Mouse (Mus musculus): Measurements from ENCODE around the gene Cnga4. TPM values are rescaled to one million over a fixed set of nuclear protein-coding genes. Genes with fewer than 3 reads are reported as not detected.
A peak's percentile ranks its signal among the peaks of the same experiment; 100 is the strongest.
"Not testable (repeated sequence)": the region's sequence is repeated elsewhere in the genome, so short reads cannot be mapped to it uniquely, and the experiment has no call there.

Gene Cnga4
- polyA plus RNA-seq, 1 experiment from 2014 or later, result 0.11 TPM

- Histone ChIP-seq H3K9me3 (ENCODE audit: control insufficient read depth, low read length) (no peaks in the 10 kb centered on the region), H3K4me2 (ENCODE audit: low read length) (peak overlapping the region; percentile 76), H3K27ac (replicated peaks; ENCODE audit: low read depth, low read length) (peak overlapping the region; percentile 64), H3K4me3 (replicated peaks; ENCODE audit: low read depth, low read length) (peak overlapping the region; percentile 80), H3K27me3 (ENCODE audit: control insufficient read depth, insufficient read depth, low read length) (no peaks in the 10 kb centered on the region), H3K9ac (replicated peaks; ENCODE audit: low read length) (peak overlapping the region; percentile 84), H3K4me1 (ENCODE audit: control insufficient read depth, insufficient read depth, low read length) (peaks cover 6% of the 10 kb centered on the region), H3K36me3 (ENCODE audit: control insufficient read depth, insufficient read depth, low read length) (peaks cover 10% of the 10 kb centered on the region)
- 2% methylated on average over 25 of the region's 25 CpGs for WGBS
- ATAC-seq (ENCODE audit: low FRiP score, low TSS enrichment), result no peak
- peak; percentile 17 for DNase-seq
Measured at GRCm38 (mm10) chr7:105399058-105399934, 5.1 kb upstream of the Cnga4 start.

GRCm38 (mm10) chr7:105399935-105400624 lies 4.3 kb upstream of the Cnga4 start, which contains the start of gene Fam160a2:
Fam160a2 (minus strand) TSS chr7:105400054.
- Histone ChIP-seq H3K9me3 (ENCODE audit: control insufficient read depth, low read length) (no peaks in the 10 kb centered on the region), H3K4me1 (ENCODE audit: control insufficient read depth, insufficient read depth, low read length) (peaks cover 6% of the 10 kb centered on the region), H3K4me2 (ENCODE audit: low read length) (peak within 1 kb of the TSS; percentile 76), H3K9ac (replicated peaks; ENCODE audit: low read length) (peak within 1 kb of the TSS; percentile 84), H3K36me3 (ENCODE audit: control insufficient read depth, insufficient read depth, low read length) (peaks cover 7% of the 10 kb centered on the region; the same call in 1 of the 2 replicates), H3K27ac (replicated peaks; ENCODE audit: low read depth, low read length) (peak within 1 kb of the TSS; percentile 79), H3K4me3 (replicated peaks; ENCODE audit: low read depth, low read length) (peak within 1 kb of the TSS; percentile 80), H3K27me3 (ENCODE audit: control insufficient read depth, insufficient read depth, low read length) (no peaks in the 10 kb centered on the region)
- DNase-seq (peak; percentile 100), ATAC-seq (ENCODE audit: low FRiP score, low TSS enrichment) (peak; percentile 99)
- WGBS, result under 1% methylated on average over 55 of the region's 55 CpGs

DNA sequence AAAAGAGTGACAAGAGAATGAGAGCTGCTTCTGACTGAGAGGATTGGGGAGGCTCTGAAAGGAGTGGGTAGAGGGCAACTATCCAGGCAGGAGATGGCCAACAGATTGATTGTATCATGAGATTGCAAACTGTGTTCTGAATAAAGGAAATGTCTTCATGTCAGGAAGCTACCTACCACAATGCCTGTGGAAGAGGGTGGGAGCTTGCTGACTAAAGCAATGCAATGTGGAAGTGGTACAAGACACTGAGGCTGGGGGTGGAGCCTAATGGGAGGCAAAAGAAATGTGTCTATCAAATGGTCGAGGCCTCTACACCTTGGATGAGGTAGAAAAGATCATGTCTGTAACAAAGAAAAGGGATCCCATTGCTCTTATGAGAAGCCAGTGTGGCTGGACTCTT lies 2.0 kb downstream of the Cnga4 start:
- Histone ChIP-seq H3K36me3 (ENCODE audit: control insufficient read depth, insufficient read depth, low read length) (no peaks in the 10 kb centered on the region), H3K4me1 (ENCODE audit: control insufficient read depth, insufficient read depth, low read length) (no peaks in the 10 kb centered on the region), H3K27ac (replicated peaks; ENCODE audit: low read depth, low read length) (no peak overlapping the region), H3K9ac (replicated peaks; ENCODE audit: low read length) (no peak overlapping the region), H3K4me2 (ENCODE audit: low read length) (no peak overlapping the region), H3K9me3 (ENCODE audit: control insufficient read depth, low read length) (no peaks in the 10 kb centered on the region), H3K4me3 (replicated peaks; ENCODE audit: low read depth, low read length) (no peak overlapping the region), H3K27me3 (ENCODE audit: control insufficient read depth, insufficient read depth, low read length) (no peaks in the 10 kb centered on the region)
- ATAC-seq (ENCODE audit: low FRiP score, low TSS enrichment), result no peak
- 66% methylated on average over 1 of the region's 1 CpGs for WGBS
- no peak for DNase-seq

DNA sequence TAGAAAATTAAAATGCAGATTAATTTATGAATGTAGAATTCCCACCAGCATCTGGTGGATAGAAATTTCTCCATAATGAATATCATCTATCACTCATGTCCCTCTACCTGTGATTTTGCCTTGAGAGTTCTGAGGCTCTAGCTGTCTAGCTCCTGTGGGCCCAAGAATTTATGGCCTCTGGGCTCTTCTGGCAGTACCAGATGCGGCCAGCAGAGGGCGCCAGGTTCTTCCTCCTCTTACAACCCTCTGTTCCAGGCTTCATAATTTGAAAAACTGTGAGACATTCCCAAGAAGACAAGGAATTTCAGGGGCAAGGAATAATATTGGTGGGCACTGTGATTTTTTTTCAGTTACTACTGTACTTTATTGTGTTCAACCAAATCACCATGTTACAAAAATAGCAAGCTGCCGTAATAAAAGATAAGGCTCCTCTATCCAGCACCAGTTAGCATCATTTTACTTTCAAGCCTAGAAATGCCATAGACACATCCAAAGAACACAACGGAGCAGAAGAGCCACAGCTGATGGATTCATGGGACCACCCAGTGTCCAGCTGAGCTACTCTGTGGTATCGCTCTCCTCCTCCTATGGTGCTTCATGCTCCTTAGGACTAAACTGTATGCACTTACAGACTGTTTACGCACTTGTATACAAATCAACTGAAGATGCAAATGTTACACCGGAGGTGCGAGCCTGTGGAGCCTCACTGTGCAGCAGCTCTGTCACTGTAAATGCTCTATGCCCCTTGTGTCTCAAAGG lies 7.7 kb downstream of the Cnga4 start:
- H3K9me3 ChIP-seq (ENCODE audit: control insufficient read depth, low read length); H3K27ac ChIP-seq (replicated peaks; ENCODE audit: low read depth, low read length); H3K4me2 ChIP-seq (ENCODE audit: low read length); H3K9ac ChIP-seq (replicated peaks; ENCODE audit: low read length); H3K27me3 ChIP-seq (ENCODE audit: control insufficient read depth, insufficient read depth, low read length); H3K4me3 ChIP-seq (replicated peaks; ENCODE audit: low read depth, low read length); H3K36me3 ChIP-seq (ENCODE audit: control insufficient read depth, insufficient read depth, low read length); H3K4me1 ChIP-seq (ENCODE audit: control insufficient read depth, insufficient read depth, low read length): not testable (repeated sequence)
- ATAC-seq (ENCODE audit: low FRiP score, low TSS enrichment), result peak; percentile 60
- 62% methylated on average over 8 of the region's 8 CpGs for WGBS
- peak; percentile 83 for DNase-seq

DNA sequence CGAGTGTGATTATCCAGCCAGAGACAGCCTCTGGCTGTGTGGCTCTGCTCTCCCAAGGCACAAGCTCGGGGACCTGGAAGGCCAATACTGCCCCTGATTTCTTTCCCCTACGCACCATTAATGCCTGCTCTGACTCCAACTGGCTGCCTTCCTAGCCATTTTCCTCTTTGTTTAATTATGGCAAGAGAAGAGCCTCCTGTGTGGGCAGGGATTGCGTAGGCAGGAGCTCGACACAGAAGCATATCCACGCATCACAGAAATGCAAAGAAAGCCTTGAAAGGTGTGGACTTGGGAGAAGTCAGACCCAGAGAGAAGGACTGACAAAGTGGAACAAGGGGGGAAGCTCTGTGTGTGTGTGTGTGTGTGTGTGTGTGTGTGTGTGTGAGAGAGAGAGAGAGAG lies 10.0 kb downstream of the Cnga4 start:
- H3K4me1 ChIP-seq (ENCODE audit: control insufficient read depth, insufficient read depth, low read length), result no peaks in the 10 kb centered on the region
- no peak overlapping the region for H3K4me2 ChIP-seq (ENCODE audit: low read length)
- no peaks in the 10 kb centered on the region for H3K27me3 ChIP-seq (ENCODE audit: control insufficient read depth, insufficient read depth, low read length)
- no peak overlapping the region for H3K4me3 ChIP-seq (replicated peaks; ENCODE audit: low read depth, low read length)
- no peaks in the 10 kb centered on the region for H3K36me3 ChIP-seq (ENCODE audit: control insufficient read depth, insufficient read depth, low read length)
- no peak overlapping the region for H3K9ac ChIP-seq (replicated peaks; ENCODE audit: low read length)
- H3K27ac ChIP-seq (replicated peaks; ENCODE audit: low read depth, low read length), result no peak overlapping the region
- WGBS, result 64% methylated on average over 6 of the region's 6 CpGs
- no peak for DNase-seq
- no peaks in the 10 kb centered on the region for H3K9me3 ChIP-seq (ENCODE audit: control insufficient read depth, low read length)
- no peak for ATAC-seq (ENCODE audit: low FRiP score, low TSS enrichment)

GRCm38 (mm10) chr7:105416529-105416928 lies 12.2 kb downstream of the Cnga4 start:
- Histone ChIP-seq H3K4me3 (replicated peaks; ENCODE audit: low read depth, low read length) (no peak overlapping the region), H3K4me1 (ENCODE audit: control insufficient read depth, insufficient read depth, low read length) (no peaks in the 10 kb centered on the region), H3K9ac (replicated peaks; ENCODE audit: low read length) (no peak overlapping the region), H3K27me3 (ENCODE audit: control insufficient read depth, insufficient read depth, low read length) (no peaks in the 10 kb centered on the region), H3K27ac (replicated peaks; ENCODE audit: low read depth, low read length) (no peak overlapping the region), H3K4me2 (ENCODE audit: low read length) (no peak overlapping the region), H3K36me3 (ENCODE audit: control insufficient read depth, insufficient read depth, low read length) (no peaks in the 10 kb centered on the region), H3K9me3 (ENCODE audit: control insufficient read depth, low read length) (no peaks in the 10 kb centered on the region)
- WGBS, result 95% methylated on average over 7 of the region's 7 CpGs
- no peak for DNase-seq
- no peak for ATAC-seq (ENCODE audit: low FRiP score, low TSS enrichment)

DNA sequence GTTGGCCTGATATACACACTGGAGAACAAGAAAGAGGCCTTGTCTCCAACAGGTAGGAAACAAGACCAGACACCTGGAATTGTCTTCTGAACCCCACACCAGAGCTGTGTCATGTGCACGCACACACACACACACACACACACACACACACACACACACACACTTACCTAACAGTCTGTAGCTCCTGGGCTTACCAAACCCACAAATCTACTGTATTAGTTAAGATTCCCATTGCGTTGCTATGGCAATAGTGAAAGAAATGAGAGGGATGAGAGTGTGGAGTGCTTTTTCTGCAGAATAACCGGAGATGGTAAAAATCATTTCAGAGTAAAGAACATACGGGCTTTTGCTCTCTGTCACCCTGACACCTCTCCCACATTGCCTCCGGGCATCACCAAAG lies 13.7 kb downstream of the Cnga4 start:
- no peak for ATAC-seq (ENCODE audit: low FRiP score, low TSS enrichment)
- DNase-seq, result no peak
- Histone ChIP-seq H3K9ac (replicated peaks; ENCODE audit: low read length) (no peak overlapping the region), H3K4me2 (ENCODE audit: low read length) (no peak overlapping the region), H3K9me3 (ENCODE audit: control insufficient read depth, low read length) (no peaks in the 10 kb centered on the region), H3K36me3 (ENCODE audit: control insufficient read depth, insufficient read depth, low read length) (no peaks in the 10 kb centered on the region), H3K27me3 (ENCODE audit: control insufficient read depth, insufficient read depth, low read length) (no peaks in the 10 kb centered on the region), H3K4me3 (replicated peaks; ENCODE audit: low read depth, low read length) (no peak overlapping the region), H3K27ac (replicated peaks; ENCODE audit: low read depth, low read length) (no peak overlapping the region), H3K4me1 (ENCODE audit: control insufficient read depth, insufficient read depth, low read length) (no peaks in the 10 kb centered on the region)
- WGBS, result 86% methylated on average over 5 of the region's 5 CpGs

- Histone ChIP-seq H3K9ac (replicated peaks; ENCODE audit: low read length) (no peak overlapping the region), H3K36me3 (ENCODE audit: control insufficient read depth, insufficient read depth, low read length) (no peaks in the 10 kb centered on the region), H3K9me3 (ENCODE audit: control insufficient read depth, low read length) (no peaks in the 10 kb centered on the region), H3K4me2 (ENCODE audit: low read length) (no peak overlapping the region), H3K27ac (replicated peaks; ENCODE audit: low read depth, low read length) (no peak overlapping the region), H3K4me3 (replicated peaks; ENCODE audit: low read depth, low read length) (no peak overlapping the region), H3K4me1 (ENCODE audit: control insufficient read depth, insufficient read depth, low read length) (no peaks in the 10 kb centered on the region), H3K27me3 (ENCODE audit: control insufficient read depth, insufficient read depth, low read length) (peaks cover 9% of the 10 kb centered on the region)
- ATAC-seq (ENCODE audit: low FRiP score, low TSS enrichment) (no peak), DNase-seq (no peak)
- 64% methylated on average over 2 of the region's 2 CpGs for WGBS
Measured at GRCm38 (mm10) chr7:105420903-105421302, 16.5 kb downstream of the Cnga4 start.

All from midbrain, embryonic 14.5 days (tissue).